ENCODE assay signal across 12 mouse cellular contexts in genomic region chr2:173937531-173938439, GRCm38 (mm10).
DNase-seq lines count a peak whose midpoint lies in the region; ATAC-seq and TF ChIP-seq lines count a peak whose summit lies in the region.
"Had no signal": no experiment of that assay in that cellular context is flagged by ENCODE, and none has a peak within 500 bp of the region (broad histone marks: within the 10 kb centered on the region; RNA-seq: fewer than 3 reads in every experiment).

No protein-coding gene starts in this region.

- 28% methylated on average over 18 of the region's 18 CpGs for WGBS in forebrain, postnatal 0 days
- WGBS in midbrain, embryonic 11.5 days = 80% methylated on average over 18 of the region's 18 CpGs

- H3K36me3 ChIP-seq in forebrain, postnatal 0 days (ENCODE audit: insufficient read depth) = no peaks in the 10 kb centered on the region
- no peaks in the 10 kb centered on the region for H3K36me3 ChIP-seq in midbrain, embryonic 11.5 days (ENCODE audit: control insufficient read depth, insufficient read depth, low read length)

- H3K27me3 ChIP-seq in forebrain, postnatal 0 days (ENCODE audit: insufficient read depth, low read length) = no peaks in the 10 kb centered on the region
- no peaks in the 10 kb centered on the region for H3K27me3 ChIP-seq in midbrain, embryonic 11.5 days (ENCODE audit: control insufficient read depth, insufficient read depth, low read length)

- H3K9ac ChIP-seq in forebrain, postnatal 0 days = no peak overlapping the region
- no peak overlapping the region for H3K9ac ChIP-seq in midbrain, embryonic 11.5 days (ENCODE audit: low read length)

- peak; percentile 42 for ATAC-seq in forebrain, postnatal 0 days
- peak; percentile 57; the same call in 1 of the 2 replicates for ATAC-seq in midbrain, embryonic 11.5 days (ENCODE audit: low FRiP score)
- ATAC-seq in activated CD4-positive, CD25-positive, alpha-beta regulatory T cell, adult 4 months = no peak

- no peak overlapping the region for H3K27ac ChIP-seq in forebrain, postnatal 0 days (ENCODE audit: low read depth, low read length)
- no peak overlapping the region; the same call in 1 of the 2 replicates for H3K27ac ChIP-seq in midbrain, embryonic 11.5 days (ENCODE audit: low read depth, low read length)

- no peak for TF ChIP-seq CTCF in forebrain, postnatal 0 days (IDR thresholded peaks at IDR 0.05; ENCODE audit: low read depth)

- DNase-seq in layer of hippocampus, adult 11-12 months (ENCODE audit: low spot score) = peak; percentile 8
- DNase-seq in layer of hippocampus, adult 9-11 months = no peak
- peak; percentile 32 for DNase-seq in brain, embryonic 18.5 days (ENCODE audit: low read depth, low spot score)
- peak; percentile 73 for DNase-seq in forebrain, postnatal 0 days
- DNase-seq in midbrain, embryonic 11.5 days (ENCODE audit: low spot score, missing footprints) = no peak
- no peak for DNase-seq in adrenal gland, postnatal 4 days (ENCODE audit: low spot score in 2 of 2)
- no peak for DNase-seq in urinary bladder, adult 2 months (ENCODE audit: low spot score)
- DNase-seq: adrenal gland, postnatal 25 days; gastrocnemius, postnatal 10 days; lung, postnatal 10 days; thymus, postnatal 25 days had no signal

- no peaks in the 10 kb centered on the region for H3K9me3 ChIP-seq in forebrain, postnatal 0 days (ENCODE audit: low read length)
- no peaks in the 10 kb centered on the region for H3K9me3 ChIP-seq in midbrain, embryonic 11.5 days (ENCODE audit: control insufficient read depth, low read length)

- H3K4me1 ChIP-seq in forebrain, postnatal 0 days (ENCODE audit: insufficient read depth) = no peaks in the 10 kb centered on the region
- no peaks in the 10 kb centered on the region for H3K4me1 ChIP-seq in midbrain, embryonic 11.5 days (ENCODE audit: control insufficient read depth, insufficient read depth, low read length)

- no peak overlapping the region for H3K4me3 ChIP-seq in forebrain, postnatal 0 days (ENCODE audit: low read depth, low read length)
- H3K4me3 ChIP-seq in midbrain, embryonic 11.5 days (ENCODE audit: low read depth, low read length) = no peak overlapping the region

- 0 out of 2 replicates have a peak overlapping the region, but pooled peaks have one; percentile 2 for H3K4me2 ChIP-seq in forebrain, postnatal 0 days (ENCODE audit: low read depth)
- H3K4me2 ChIP-seq in midbrain, embryonic 11.5 days = no peak overlapping the region

Comparison
In these comparisons a context has a peak if more than half of its experiments do, and no peak if none do; other contexts are left out.
1. DNase-seq: peak in layer of hippocampus, adult 11-12 months (single experiment), brain, embryonic 18.5 days (single experiment) and forebrain, postnatal 0 days (single experiment); none in layer of hippocampus, adult 9-11 months (single experiment), midbrain, embryonic 11.5 days (single experiment), adrenal gland, postnatal 4 days (0 of 2) and urinary bladder, adult 2 months (single experiment).